Mouse (Mus musculus): ENCODE data around the gene Adamts7.

Adamts7 gene

GRCm38 (mm10) chr9:90162926-90163748, at the start of gene Adamts7:
Adamts7 (plus strand) TSS chr9:90163069.
- peak; percentile 52 for DNase-seq

GRCm38 (mm10) chr9:90113151-90113550, 49.7 kb upstream of the Adamts7 start:
- DNase-seq, result no peak

GRCm38 (mm10) chr9:90113651-90114566, 49.0 kb upstream of the Adamts7 start:
- peak; percentile 94 for DNase-seq

- DNase-seq, result peak; percentile 95
Measured at GRCm38 (mm10) chr9:90114567-90115307, 48.1 kb upstream of the Adamts7 start, which contains the start of gene Morf4l1. Morf4l1 (minus strand) TSS chr9:90114774.

- DNase-seq, result no peak
Measured at GRCm38 (mm10) chr9:90115308-90115700, 47.6 kb upstream of the Adamts7 start.

- DNase-seq, result no peak
Measured at GRCm38 (mm10) chr9:90117234-90117633, 45.6 kb upstream of the Adamts7 start.

- no peak for DNase-seq
Measured at GRCm38 (mm10) chr9:90122246-90122740, 40.6 kb upstream of the Adamts7 start.

- DNase-seq, result no peak
Measured at GRCm38 (mm10) chr9:90124156-90124872, 38.6 kb upstream of the Adamts7 start.

- no peak for DNase-seq
Measured at GRCm38 (mm10) chr9:90124873-90125245, 38.0 kb upstream of the Adamts7 start.

- no peak for DNase-seq
Measured at GRCm38 (mm10) chr9:90125416-90126099, 37.3 kb upstream of the Adamts7 start.

- DNase-seq, result peak; percentile 86
Measured at GRCm38 (mm10) chr9:90126260-90127010, 36.4 kb upstream of the Adamts7 start.

- no peak for DNase-seq
Measured at GRCm38 (mm10) chr9:90127146-90127545, 35.7 kb upstream of the Adamts7 start.

- DNase-seq, result no peak
Measured at GRCm38 (mm10) chr9:90128636-90129201, 34.1 kb upstream of the Adamts7 start.

GRCm38 (mm10) chr9:90133562-90134355, 29.1 kb upstream of the Adamts7 start:
- DNase-seq, result no peak

GRCm38 (mm10) chr9:90135466-90135865, 27.4 kb upstream of the Adamts7 start:
- no peak for DNase-seq

GRCm38 (mm10) chr9:90135963-90136677, 26.7 kb upstream of the Adamts7 start:
- DNase-seq, result no peak

- peak; percentile 35 for DNase-seq
Measured at GRCm38 (mm10) chr9:90136678-90136965, 26.2 kb upstream of the Adamts7 start.

GRCm38 (mm10) chr9:90145788-90146187, 17.1 kb upstream of the Adamts7 start:
- no peak for DNase-seq

- no peak for DNase-seq
Measured at GRCm38 (mm10) chr9:90146869-90147268, 16.0 kb upstream of the Adamts7 start.

Data from kidney, adult 18-20 months (tissue).